Mouse (Mus musculus): ENCODE data around the gene Mab21l2. TPM values are rescaled to one million over a fixed set of nuclear protein-coding genes. Genes with fewer than 3 reads are reported as not detected.

Gene Mab21l2
- polyA plus RNA-seq (2016; fragmentation: Nextera tagmentation; extraction: Ambion mirVana), result 2.0 and 2.9 TPM in 2 replicates

DNA sequence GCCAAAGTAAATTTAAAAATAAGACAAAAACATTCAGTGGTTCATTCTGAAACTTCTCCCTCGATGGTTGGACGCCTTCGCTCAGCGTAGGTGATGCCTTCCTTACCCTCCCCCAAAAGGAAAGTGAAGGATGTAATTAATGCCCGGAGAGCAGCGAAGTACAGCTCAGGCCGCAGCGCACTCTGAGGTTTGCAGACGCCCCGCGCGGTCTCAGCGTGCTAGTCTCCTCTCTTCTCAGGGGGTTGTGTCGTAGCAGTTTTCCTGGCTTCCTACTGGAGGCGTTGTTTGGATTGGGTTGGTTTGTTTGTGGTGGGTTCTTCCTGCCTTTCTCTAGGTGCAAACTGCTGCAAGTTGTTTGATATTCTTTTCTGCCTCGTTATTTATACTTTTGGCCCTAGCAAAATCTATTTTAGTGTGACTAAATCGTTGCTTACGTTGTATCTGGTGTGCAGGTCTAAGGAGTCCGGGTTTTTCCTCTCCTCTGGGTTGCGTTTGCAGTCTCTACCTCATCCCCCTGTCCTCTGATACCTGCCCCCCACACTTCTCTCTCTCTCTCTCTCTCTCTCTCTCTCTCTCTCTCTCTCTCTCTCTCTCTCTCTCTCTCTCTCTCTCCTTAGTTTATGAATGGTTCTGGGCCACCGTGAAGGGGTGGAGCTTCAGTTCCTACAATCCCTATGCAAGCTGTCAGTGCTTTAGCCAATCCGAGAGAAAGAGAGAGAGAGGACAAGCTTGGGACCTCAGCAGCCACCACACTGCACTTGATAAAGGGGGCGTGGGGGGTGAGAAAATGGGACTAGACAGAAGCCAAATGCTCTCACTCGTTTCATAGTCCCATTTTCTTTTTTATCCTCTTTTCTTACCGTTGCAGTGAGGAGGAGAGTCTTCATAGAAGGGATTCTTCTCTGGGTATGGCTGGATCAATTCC lies at the start of gene Mab21l2:
Gene Mab21l2 (minus strand): TSS at position 539 of the 925 bp plus-strand sequence.
- no peak within 1 kb of the TSS for H3K9ac ChIP-seq

DNA sequence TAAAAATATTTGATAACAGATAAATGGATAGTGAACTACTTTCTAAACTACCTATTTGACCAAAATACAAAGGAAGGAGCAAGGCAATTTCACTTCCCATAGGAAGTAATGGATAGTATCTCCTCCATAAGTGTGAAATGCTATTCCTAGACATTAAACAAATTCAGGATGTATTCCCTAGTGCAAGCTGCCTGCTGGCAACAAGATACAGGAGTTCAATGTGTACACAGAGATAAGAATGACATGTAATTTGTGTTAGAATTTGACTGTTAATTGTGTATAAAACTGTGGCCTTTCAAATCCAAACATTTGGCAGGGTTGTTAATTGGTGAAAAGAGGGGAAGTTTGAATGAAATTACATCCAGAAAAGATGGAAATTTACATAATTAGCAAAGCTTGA lies 26.9 kb upstream of the Mab21l2 start:
- no peak for ATAC-seq
- no peak overlapping the region for H3K4me2 ChIP-seq
- H3K27me3 ChIP-seq (replicated peaks), result no peaks in the 10 kb centered on the region

More for the DNA sequence above, at the start of gene Mab21l2:
- H3K27me3 ChIP-seq (replicated peaks), result peaks cover 62% of the 10 kb centered on the region
- H3K4me3 ChIP-seq, result peak within 1 kb of the TSS; percentile 47
- H3K36me3 ChIP-seq, result no peaks in the 10 kb centered on the region
- H3K9me3 ChIP-seq (replicated peaks), result no peaks in the 10 kb centered on the region
- WGBS (ENCODE audit: insufficient replicate concordance), result 2% methylated on average over 25 of the region's 25 CpGs
- no peak within 1 kb of the TSS; the same call in 1 of the 2 replicates for H3K27ac ChIP-seq
- H3K4me1 ChIP-seq, result peaks cover 29% of the 10 kb centered on the region
- peak within 1 kb of the TSS; percentile 62 for H3K4me2 ChIP-seq
- ATAC-seq, result 0 out of 2 replicates have a peak, but pooled peaks have one; percentile 40

GRCm38 (mm10) chr3:86572519-86573244 lies 24.3 kb upstream of the Mab21l2 start:
- H3K4me2 ChIP-seq, result no peak overlapping the region
- no peaks in the 10 kb centered on the region for H3K36me3 ChIP-seq
- no peak overlapping the region for H3K9ac ChIP-seq
- WGBS (ENCODE audit: insufficient replicate concordance), result 66% methylated on average over 3 of the region's 3 CpGs
- no peaks in the 10 kb centered on the region for H3K27me3 ChIP-seq (replicated peaks)
- no peak overlapping the region for H3K27ac ChIP-seq
- no peaks in the 10 kb centered on the region for H3K4me1 ChIP-seq
- ATAC-seq, result no peak
- no peaks in the 10 kb centered on the region for H3K9me3 ChIP-seq (replicated peaks)
- H3K4me3 ChIP-seq, result no peak overlapping the region

More for the DNA sequence above, 26.9 kb upstream of the Mab21l2 start:
- Histone ChIP-seq H3K36me3 (no peaks in the 10 kb centered on the region), H3K9me3 (replicated peaks) (no peaks in the 10 kb centered on the region), H3K9ac (no peak overlapping the region), H3K27ac (no peak overlapping the region), H3K4me3 (no peak overlapping the region), H3K4me1 (no peaks in the 10 kb centered on the region)

GRCm38 (mm10) chr3:86571518-86571917 lies 23.1 kb upstream of the Mab21l2 start:
- H3K27ac ChIP-seq, result no peak overlapping the region
- H3K27me3 ChIP-seq (replicated peaks), result no peaks in the 10 kb centered on the region
- H3K4me3 ChIP-seq, result no peak overlapping the region
- H3K9me3 ChIP-seq (replicated peaks), result no peaks in the 10 kb centered on the region
- no peak for ATAC-seq
- no peak overlapping the region for H3K4me2 ChIP-seq
- WGBS (ENCODE audit: insufficient replicate concordance), result 58% methylated on average over 4 of the region's 4 CpGs
- H3K9ac ChIP-seq, result no peak overlapping the region
- peaks cover 9% of the 10 kb centered on the region for H3K4me1 ChIP-seq
- H3K36me3 ChIP-seq, result no peaks in the 10 kb centered on the region

GRCm38 (mm10) chr3:86567312-86567711 lies 18.9 kb upstream of the Mab21l2 start:
- no peaks in the 10 kb centered on the region for H3K36me3 ChIP-seq
- H3K9me3 ChIP-seq (replicated peaks), result no peaks in the 10 kb centered on the region
- no peak overlapping the region for H3K4me3 ChIP-seq
- ATAC-seq, result peak; percentile 86
- peaks cover 16% of the 10 kb centered on the region for H3K4me1 ChIP-seq
- no peaks in the 10 kb centered on the region for H3K27me3 ChIP-seq (replicated peaks)
- WGBS (ENCODE audit: insufficient replicate concordance), result 14% methylated on average over 4 of the region's 4 CpGs
- no peak overlapping the region for H3K27ac ChIP-seq
- H3K9ac ChIP-seq, result no peak overlapping the region
- H3K4me2 ChIP-seq, result 0 out of 2 replicates have a peak overlapping the region, but pooled peaks have one; percentile 4

DNA sequence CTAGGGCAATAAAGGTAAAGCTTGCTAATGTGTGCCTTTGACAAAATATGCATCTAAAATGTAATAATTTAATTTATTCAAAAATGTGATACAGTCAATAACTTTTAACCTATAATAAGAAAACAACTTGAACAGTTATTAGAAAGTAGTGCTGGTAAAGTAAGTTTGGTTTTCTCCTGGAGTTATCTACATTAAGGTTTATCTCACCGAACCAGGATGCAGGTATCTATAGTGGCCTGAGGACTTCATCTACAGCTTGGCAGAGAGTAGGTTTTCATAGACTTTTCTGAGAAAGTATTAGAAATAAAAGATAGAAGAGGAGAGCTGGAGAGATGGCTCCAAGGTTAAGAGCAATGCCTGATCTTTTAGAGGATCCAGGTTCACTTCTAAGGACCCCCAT lies 13.0 kb upstream of the Mab21l2 start:
- 51% methylated on average over 1 of the region's 1 CpGs for WGBS (ENCODE audit: insufficient replicate concordance)
- H3K9ac ChIP-seq, result no peak overlapping the region
- H3K4me3 ChIP-seq, result no peak overlapping the region
- peak; percentile 89 for ATAC-seq
- H3K4me1 ChIP-seq, result peaks cover 33% of the 10 kb centered on the region
- H3K4me2 ChIP-seq, result peak overlapping the region; percentile 46
- H3K36me3 ChIP-seq, result no peaks in the 10 kb centered on the region
- no peaks in the 10 kb centered on the region for H3K9me3 ChIP-seq (replicated peaks)
- H3K27ac ChIP-seq, result peak overlapping the region; percentile 72
- no peaks in the 10 kb centered on the region for H3K27me3 ChIP-seq (replicated peaks)

- no peak overlapping the region for H3K4me3 ChIP-seq
- H3K9ac ChIP-seq, result no peak overlapping the region
- peak overlapping the region; percentile 46; the same call in 1 of the 2 replicates for H3K4me2 ChIP-seq
- no peaks in the 10 kb centered on the region for H3K27me3 ChIP-seq (replicated peaks)
- ATAC-seq, result peak; percentile 89
- peaks cover 33% of the 10 kb centered on the region for H3K4me1 ChIP-seq
- no peaks in the 10 kb centered on the region for H3K36me3 ChIP-seq
- H3K9me3 ChIP-seq (replicated peaks), result no peaks in the 10 kb centered on the region
- 54% methylated on average over 1 of the region's 1 CpGs for WGBS (ENCODE audit: insufficient replicate concordance)
- H3K27ac ChIP-seq, result 0 out of 2 replicates have a peak overlapping the region, but pooled peaks have one; percentile 20
Measured at GRCm38 (mm10) chr3:86561023-86561344, 12.6 kb upstream of the Mab21l2 start.

DNA sequence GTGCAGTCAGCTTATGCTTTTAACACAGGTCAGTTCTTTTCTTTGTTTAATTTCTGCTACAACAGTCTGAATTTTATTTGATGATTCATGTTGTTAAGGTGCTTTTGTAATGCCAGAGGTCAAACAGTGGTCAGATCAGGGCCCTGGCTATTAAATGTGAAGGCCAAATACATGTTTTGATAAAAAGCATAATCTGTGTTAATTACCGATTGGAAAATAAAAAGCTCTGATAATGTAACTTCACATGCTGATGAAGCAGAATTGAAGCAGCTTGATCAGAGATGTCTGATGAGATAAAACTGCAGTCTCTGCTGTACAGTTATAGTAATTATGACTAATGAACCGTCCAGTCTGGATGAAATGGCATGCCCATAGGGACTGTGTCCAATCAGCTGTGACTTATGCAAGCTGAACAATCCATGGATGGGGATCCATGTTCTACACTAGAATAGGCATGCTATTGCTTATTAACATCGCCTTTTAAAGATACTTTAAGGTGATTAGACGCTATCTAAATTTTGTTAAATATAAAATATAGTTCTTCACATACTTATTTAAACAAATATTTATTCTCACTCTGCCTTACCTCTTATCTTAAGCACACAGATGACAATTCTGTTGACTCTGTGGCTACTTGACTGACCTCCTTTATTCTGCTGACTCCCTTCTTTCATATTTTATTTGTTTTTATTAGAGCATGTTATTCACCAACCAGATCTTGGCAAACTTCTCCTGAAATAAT lies 12.0 kb upstream of the Mab21l2 start:
- ATAC-seq, result peak; percentile 44
- H3K9me3 ChIP-seq (replicated peaks), result no peaks in the 10 kb centered on the region

DNA sequence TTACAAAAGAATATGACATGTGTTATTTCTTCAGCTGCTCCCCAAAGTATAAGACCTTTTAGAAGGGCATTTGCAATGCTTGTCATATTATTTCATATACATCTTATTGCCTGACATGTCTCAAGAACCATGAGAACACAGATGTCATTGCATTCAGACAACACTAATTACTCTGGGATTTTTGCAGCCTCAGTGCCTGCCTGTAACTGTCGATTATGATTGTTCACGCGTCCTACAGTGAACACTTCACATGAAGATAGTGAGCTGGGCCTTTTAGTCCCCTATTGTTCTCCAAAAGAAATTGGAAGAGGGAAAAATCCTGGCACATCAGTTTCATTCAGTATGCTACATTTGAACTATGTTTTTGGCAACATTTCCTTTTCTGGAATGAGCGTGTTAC lies 11.2 kb upstream of the Mab21l2 start:
- no peak overlapping the region for H3K4me3 ChIP-seq
- H3K27me3 ChIP-seq (replicated peaks), result no peaks in the 10 kb centered on the region
- ATAC-seq, result no peak
- H3K4me1 ChIP-seq, result peaks cover 33% of the 10 kb centered on the region
- no peak overlapping the region for H3K27ac ChIP-seq
- 78% methylated on average over 4 of the region's 4 CpGs for WGBS (ENCODE audit: insufficient replicate concordance)
- no peak overlapping the region for H3K9ac ChIP-seq
- no peaks in the 10 kb centered on the region for H3K9me3 ChIP-seq (replicated peaks)
- H3K4me2 ChIP-seq, result no peak overlapping the region
- no peaks in the 10 kb centered on the region for H3K36me3 ChIP-seq

More for the DNA sequence above, 12.0 kb upstream of the Mab21l2 start:
- no peak overlapping the region for H3K9ac ChIP-seq
- H3K27ac ChIP-seq, result 0 out of 2 replicates have a peak overlapping the region, but pooled peaks have one; percentile 20
- 68% methylated on average over 4 of the region's 4 CpGs for WGBS (ENCODE audit: insufficient replicate concordance)
- H3K4me1 ChIP-seq, result peaks cover 33% of the 10 kb centered on the region
- H3K36me3 ChIP-seq, result no peaks in the 10 kb centered on the region
- H3K4me2 ChIP-seq, result no peak overlapping the region
- H3K27me3 ChIP-seq (replicated peaks), result no peaks in the 10 kb centered on the region
- H3K4me3 ChIP-seq, result no peak overlapping the region

DNA sequence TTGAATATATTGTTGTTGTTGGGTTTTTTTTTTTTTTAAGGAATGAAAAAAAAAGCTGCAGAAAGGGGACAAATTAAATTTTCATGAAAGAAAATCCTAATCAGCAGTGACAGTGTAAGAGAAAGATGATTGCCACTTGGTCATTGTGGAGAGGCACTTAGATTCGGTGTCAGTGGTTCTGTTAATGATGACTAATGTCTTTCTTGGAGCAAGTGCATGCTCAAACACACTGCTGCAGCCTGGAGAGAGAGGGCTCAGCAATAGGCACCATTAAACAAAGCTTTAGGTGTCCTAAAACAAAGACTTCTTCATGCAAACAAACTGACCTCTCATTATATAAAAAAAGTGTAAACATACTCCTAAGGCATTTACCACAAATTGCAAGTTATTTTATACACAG lies 10.5 kb upstream of the Mab21l2 start:
- Histone ChIP-seq H3K27ac (no peak overlapping the region), H3K4me2 (no peak overlapping the region), H3K4me3 (no peak overlapping the region), H3K36me3 (no peaks in the 10 kb centered on the region), H3K9me3 (replicated peaks) (no peaks in the 10 kb centered on the region), H3K27me3 (replicated peaks) (no peaks in the 10 kb centered on the region), H3K4me1 (peaks cover 33% of the 10 kb centered on the region), H3K9ac (no peak overlapping the region)
- ATAC-seq, result no peak
- WGBS (ENCODE audit: insufficient replicate concordance), result 39% methylated on average over 1 of the region's 1 CpGs

- H3K4me3 ChIP-seq, result no peak overlapping the region
- no peak overlapping the region for H3K4me2 ChIP-seq
- H3K27ac ChIP-seq, result no peak overlapping the region
- peaks cover 44% of the 10 kb centered on the region for H3K27me3 ChIP-seq (replicated peaks)
- WGBS (ENCODE audit: insufficient replicate concordance), result 69% methylated on average over 5 of the region's 5 CpGs
- H3K4me1 ChIP-seq, result peaks cover 20% of the 10 kb centered on the region
- H3K9ac ChIP-seq, result no peak overlapping the region
- H3K36me3 ChIP-seq, result no peaks in the 10 kb centered on the region
- no peak for ATAC-seq
- H3K9me3 ChIP-seq (replicated peaks), result no peaks in the 10 kb centered on the region
Measured at GRCm38 (mm10) chr3:86552170-86552569, 3.7 kb upstream of the Mab21l2 start.
